Mouse (Mus musculus) midbrain, embryonic 10.5 days (tissue): ENCODE measurements around the gene Ces1e. TPM values are rescaled to one million over a fixed set of nuclear protein-coding genes. Genes with fewer than 3 reads are reported as not detected.

ENCODE experiments used
- DNase-seq: peaks from one replicate; pipeline ENCODE4 v3.0.0-alpha.2; 2017; ENCODE audit warnings: low spot score
- H3K27ac ChIP-seq: fragments of 300-500 bp; sonication (generic); replicated peaks from 2 replicates; pipeline ENCODE4 v1.5.1; 2016; ENCODE audit warnings: mild to moderate bottlenecking
- H3K27me3 ChIP-seq: fragments of 300-500 bp; sonication (generic); 2 replicates; pipeline ENCODE4 v1.6.1; 2016; ENCODE audit warnings: low read depth, mild to moderate bottlenecking; ENCODE audit not compliant: poor library complexity, severe bottlenecking
- H3K36me3 ChIP-seq: fragments of 300-500 bp; sonication (generic); 2 replicates; pipeline ENCODE4 v1.6.1; 2016; ENCODE audit warnings: mild to moderate bottlenecking, moderate library complexity
- H3K4me1 ChIP-seq: fragments of 300-500 bp; sonication (generic); 2 replicates; pipeline ENCODE4 v1.6.1; 2016
- H3K4me3 ChIP-seq: fragments of 300-500 bp; sonication (generic); 2 replicates; pipeline ENCODE4 v1.5.1; 2016; ENCODE audit warnings: mild to moderate bottlenecking, moderate library complexity
- H3K9me3 ChIP-seq: fragments of 300-500 bp; sonication (generic); replicated peaks from 2 replicates; pipeline ENCODE4 v1.6.1; 2016; ENCODE audit warnings: mild to moderate bottlenecking
- WGBS: fragments of 180-500 bp; shearing (Covaris S2); methylation state at CpG from one replicate; pipeline ENCODE4 v1.1.7; 2016; 5-methylcytosine and 5-hydroxymethylcytosine counted together
- polyA plus RNA-seq: library from polyadenylated mRNA; unstranded; fragments of >200 nt; fragmentation: Nextera tagmentation; extraction: Ambion mirVana; gene quantifications from 2 replicates; pipeline ENCODE4 v1.2.1, GENCODE M21; 2016

Gene Ces1e
- polyA plus RNA-seq: not detected in 2 replicates

DNA sequence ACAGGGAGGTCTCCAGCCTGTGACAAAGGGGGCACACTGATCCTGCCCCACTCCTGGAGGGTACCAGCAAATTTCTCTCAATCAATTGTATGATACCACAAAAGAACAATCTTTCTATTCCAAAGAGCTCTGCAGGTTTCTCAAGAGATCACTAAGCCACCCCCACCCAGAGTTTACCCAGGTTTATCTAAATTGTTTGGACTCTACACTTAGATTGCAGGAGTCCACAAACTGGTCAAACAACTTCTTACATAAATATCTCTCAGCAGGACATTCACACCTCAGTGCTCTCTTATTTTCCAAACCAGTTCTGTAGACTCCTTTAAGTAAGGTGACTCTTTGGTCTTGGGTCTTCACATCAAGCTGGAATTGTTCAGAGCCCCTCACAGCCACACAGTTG lies at the start of gene Ces1e:
Ces1e (minus strand) TSS at position 174 of the 400 bp plus-strand sequence.
- H3K4me3 ChIP-seq: no peak within 1 kb of the TSS
- no peaks in the 10 kb centered on the region for H3K36me3 ChIP-seq
- H3K4me1 ChIP-seq: no peaks in the 10 kb centered on the region
- no peak within 1 kb of the TSS for H3K27ac ChIP-seq
- no peaks in the 10 kb centered on the region for H3K9me3 ChIP-seq
- DNase-seq: no peak
- H3K27me3 ChIP-seq: no peaks in the 10 kb centered on the region

- DNase-seq: no peak
- no peaks in the 10 kb centered on the region for H3K9me3 ChIP-seq
- no peaks in the 10 kb centered on the region for H3K36me3 ChIP-seq
- peaks cover 17% of the 10 kb centered on the region for H3K4me1 ChIP-seq
- no peaks in the 10 kb centered on the region for H3K27me3 ChIP-seq
- H3K27ac ChIP-seq: no peak overlapping the region
- no peak overlapping the region for H3K4me3 ChIP-seq
- WGBS: 79% methylated on average over 4 of the region's 4 CpGs
Measured at GRCm38 (mm10) chr8:93278176-93278805, 48.9 kb upstream of the Ces1e start.

DNA sequence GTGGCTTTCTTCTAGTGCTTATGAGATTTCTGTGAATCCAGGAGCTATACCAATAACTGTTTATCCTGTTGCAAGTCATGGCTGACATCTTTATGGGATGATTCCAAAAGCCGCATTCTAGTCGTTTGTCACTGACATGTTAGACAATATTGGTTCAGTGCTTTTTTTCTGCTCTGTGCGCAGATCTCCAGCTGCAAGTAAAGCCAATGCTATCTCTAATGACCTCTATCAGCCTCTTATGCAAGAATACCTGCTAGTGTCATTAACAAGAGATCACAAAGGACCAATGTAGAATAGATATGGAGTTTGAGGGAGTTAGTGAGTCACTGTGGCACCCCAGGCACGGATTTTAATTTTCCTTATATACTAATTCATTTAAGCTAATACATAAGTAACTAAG lies 45.2 kb upstream of the Ces1e start:
- WGBS: 91% methylated on average over 4 of the region's 4 CpGs
- Histone ChIP-seq H3K9me3 (no peaks in the 10 kb centered on the region), H3K36me3 (no peaks in the 10 kb centered on the region), H3K4me1 (no peaks in the 10 kb centered on the region), H3K27ac (no peak overlapping the region), H3K4me3 (no peak overlapping the region), H3K27me3 (no peaks in the 10 kb centered on the region)
- no peak for DNase-seq

DNA sequence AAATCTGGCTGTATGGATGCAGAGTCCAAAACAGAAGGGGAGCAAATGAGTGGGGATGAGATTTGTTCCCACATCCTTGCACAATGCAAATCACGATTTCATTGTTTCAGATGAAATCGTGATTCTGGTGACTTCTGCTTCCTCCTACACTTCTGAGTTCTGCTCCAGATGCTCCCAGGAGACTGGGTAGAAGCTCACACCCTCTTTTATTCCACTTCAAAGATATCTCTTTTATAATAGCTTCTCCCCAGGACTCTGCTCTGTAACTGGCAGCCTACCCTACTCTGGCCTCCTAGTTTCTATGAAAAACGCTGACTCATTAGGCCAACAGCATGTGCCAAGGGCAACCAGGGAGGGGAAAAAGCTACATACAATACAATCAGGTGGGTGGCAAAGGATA lies 43.9 kb upstream of the Ces1e start:
- WGBS: 91% methylated on average over 3 of the region's 3 CpGs
- Histone ChIP-seq H3K4me3 (no peak overlapping the region), H3K27ac (no peak overlapping the region), H3K27me3 (no peaks in the 10 kb centered on the region), H3K4me1 (no peaks in the 10 kb centered on the region), H3K9me3 (no peaks in the 10 kb centered on the region), H3K36me3 (no peaks in the 10 kb centered on the region)
- DNase-seq: no peak

- Histone ChIP-seq H3K27ac (no peak overlapping the region), H3K9me3 (no peaks in the 10 kb centered on the region), H3K36me3 (no peaks in the 10 kb centered on the region), H3K4me3 (no peak overlapping the region), H3K4me1 (no peaks in the 10 kb centered on the region), H3K27me3 (no peaks in the 10 kb centered on the region)
- WGBS: 90% methylated on average over 4 of the region's 4 CpGs
- no peak for DNase-seq
Measured at GRCm38 (mm10) chr8:93272686-93273085, 43.3 kb upstream of the Ces1e start.

DNA sequence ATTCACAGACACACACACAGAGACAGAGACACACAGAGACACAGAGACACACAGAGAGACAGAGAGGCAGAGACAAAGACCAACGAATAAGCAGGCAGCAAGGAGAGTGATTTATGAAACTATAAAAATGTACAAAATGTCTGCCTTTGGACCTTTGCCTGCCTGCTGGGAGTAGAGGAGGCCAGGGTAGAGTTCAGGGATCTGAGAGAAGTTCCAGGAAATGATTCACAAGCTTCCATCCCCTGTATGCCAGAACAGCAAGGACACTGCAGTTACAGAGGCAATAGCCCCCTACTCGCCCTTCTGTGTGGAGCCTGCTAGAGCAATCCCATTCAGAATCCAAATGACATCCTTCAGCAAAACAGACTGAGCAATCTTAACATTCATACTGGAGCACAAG lies 32.0 kb upstream of the Ces1e start:
- 69% methylated on average over 2 of the region's 2 CpGs for WGBS
- Histone ChIP-seq H3K27me3 (no peaks in the 10 kb centered on the region), H3K4me1 (no peaks in the 10 kb centered on the region), H3K36me3 (no peaks in the 10 kb centered on the region), H3K9me3 (no peaks in the 10 kb centered on the region), H3K4me3 (no peak overlapping the region), H3K27ac (no peak overlapping the region)
- DNase-seq: no peak

GRCm38 (mm10) chr8:93252400-93252925 lies 23.0 kb upstream of the Ces1e start:
- no peaks in the 10 kb centered on the region for H3K36me3 ChIP-seq
- H3K27me3 ChIP-seq: no peaks in the 10 kb centered on the region
- no peak overlapping the region for H3K27ac ChIP-seq
- H3K4me3 ChIP-seq: no peak overlapping the region
- WGBS: 97% methylated on average over 1 of the region's 1 CpGs
- DNase-seq: no peak
- no peaks in the 10 kb centered on the region for H3K4me1 ChIP-seq
- H3K9me3 ChIP-seq: no peaks in the 10 kb centered on the region

- 88% methylated on average over 2 of the region's 2 CpGs for WGBS
- Histone ChIP-seq H3K9me3 (no peaks in the 10 kb centered on the region), H3K4me1 (no peaks in the 10 kb centered on the region)
Measured at GRCm38 (mm10) chr8:93246057-93246456, 16.6 kb upstream of the Ces1e start.

DNA sequence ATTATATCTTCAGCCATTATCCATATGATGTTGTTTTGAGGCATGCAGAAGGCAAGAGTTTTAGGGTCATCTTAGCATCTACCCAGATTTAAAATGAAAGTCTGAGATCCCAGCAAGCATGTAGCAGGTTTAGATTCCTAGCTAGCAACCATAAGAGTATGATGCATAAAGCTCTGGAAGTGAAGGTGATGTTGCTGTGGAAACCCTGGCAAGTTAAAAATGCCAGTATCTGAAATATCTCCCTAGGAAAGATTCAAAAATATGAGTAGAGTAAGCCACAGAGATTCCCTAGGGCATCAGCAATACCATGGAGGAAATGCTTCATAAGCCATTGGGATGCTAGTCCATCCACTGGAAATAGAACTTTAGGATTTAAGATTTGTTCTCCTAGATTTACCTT lies 10.5 kb upstream of the Ces1e start:
- Histone ChIP-seq H3K4me1 (0 out of 2 replicates have a peak, but pooled peaks cover 2% of the 10 kb centered on the region), H3K4me3 (no peak overlapping the region)
- no peak for DNase-seq

More at GRCm38 (mm10) chr8:93246057-93246456, 16.6 kb upstream of the Ces1e start:
- Histone ChIP-seq H3K27me3 (no peaks in the 10 kb centered on the region), H3K27ac (no peak overlapping the region), H3K36me3 (no peaks in the 10 kb centered on the region), H3K4me3 (no peak overlapping the region)
- DNase-seq: no peak

GRCm38 (mm10) chr8:93235681-93236080 lies 6.3 kb upstream of the Ces1e start:
- H3K27me3 ChIP-seq: no peaks in the 10 kb centered on the region
- no peak overlapping the region for H3K4me3 ChIP-seq
- H3K4me1 ChIP-seq: 0 out of 2 replicates have a peak, but pooled peaks cover 2% of the 10 kb centered on the region
- no peak overlapping the region for H3K27ac ChIP-seq
- no peak for DNase-seq
- no peaks in the 10 kb centered on the region for H3K36me3 ChIP-seq
- WGBS: 94% methylated on average over 1 of the region's 1 CpGs
- no peaks in the 10 kb centered on the region for H3K9me3 ChIP-seq

More for the DNA sequence above, 10.5 kb upstream of the Ces1e start:
- no peaks in the 10 kb centered on the region for H3K27me3 ChIP-seq
- H3K36me3 ChIP-seq: no peaks in the 10 kb centered on the region
- no peaks in the 10 kb centered on the region for H3K9me3 ChIP-seq
- H3K27ac ChIP-seq: no peak overlapping the region

GRCm38 (mm10) chr8:93234706-93235105 lies 5.3 kb upstream of the Ces1e start:
- H3K4me3 ChIP-seq: no peak overlapping the region
- no peak overlapping the region for H3K27ac ChIP-seq
- no peaks in the 10 kb centered on the region for H3K36me3 ChIP-seq
- H3K9me3 ChIP-seq: no peaks in the 10 kb centered on the region
- 98% methylated on average over 1 of the region's 1 CpGs for WGBS
- no peak for DNase-seq
- H3K27me3 ChIP-seq: no peaks in the 10 kb centered on the region
- H3K4me1 ChIP-seq: 0 out of 2 replicates have a peak, but pooled peaks cover 2% of the 10 kb centered on the region

GRCm38 (mm10) chr8:93234068-93234467 lies 4.6 kb upstream of the Ces1e start:
- Histone ChIP-seq H3K4me3 (no peak overlapping the region), H3K36me3 (no peaks in the 10 kb centered on the region), H3K9me3 (no peaks in the 10 kb centered on the region), H3K27ac (no peak overlapping the region), H3K4me1 (0 out of 2 replicates have a peak, but pooled peaks cover 2% of the 10 kb centered on the region), H3K27me3 (no peaks in the 10 kb centered on the region)
- DNase-seq: no peak
- WGBS: 93% methylated on average over 6 of the region's 6 CpGs

- no peaks in the 10 kb centered on the region for H3K27me3 ChIP-seq
- no peaks in the 10 kb centered on the region for H3K4me1 ChIP-seq
- H3K4me3 ChIP-seq: no peak overlapping the region
- WGBS: 69% methylated on average over 11 of the region's 11 CpGs
- no peak overlapping the region for H3K27ac ChIP-seq
- no peaks in the 10 kb centered on the region for H3K9me3 ChIP-seq
- DNase-seq: no peak
- H3K36me3 ChIP-seq: no peaks in the 10 kb centered on the region
Measured at GRCm38 (mm10) chr8:93228673-93229370, 597 bp downstream of the Ces1e start.
